Mouse (Mus musculus): ENCODE data around the gene Fgf11.

- TF ChIP-seq EP300 (IDR thresholded peaks at IDR 0.05; ENCODE audit: low read depth): no peak
- no peak for TF ChIP-seq CTCF (IDR thresholded peaks at IDR 0.05; ENCODE audit: low read depth)
Observed at GRCm38 (mm10) chr11:69775716-69776115, 25.9 kb downstream of the Fgf11 start.
